Mouse (Mus musculus) monocyte, adult 5-6 weeks (primary cell): ENCODE results near the gene Chd8. TPM values are rescaled to one million over a fixed set of nuclear protein-coding genes. Genes with fewer than 3 reads are reported as not detected.
"Not testable (repeated sequence)": the region's sequence is repeated elsewhere in the genome, so short reads cannot be mapped to it uniquely, and the experiment has no call there.

Source experiments
- ATAC-seq: fragments of 153-309, 156-312 bp; replicated peaks from 2 replicates; pipeline ENCODE4 v1.8.0; 2017; ENCODE audit warnings: mild to moderate bottlenecking; ENCODE audit not compliant: low TSS enrichment, insufficient number of reproducible peaks, severe bottlenecking, poor library complexity, low FRiP score
- total RNA-seq: library from RNA; stranded (forward); fragments of 200-1000, 200-491, 200-594 nt; gene quantifications from 3 replicates; pipeline ENCODE4 v1.2.3, GENCODE M21; 2017

Chd8 gene
- 105 to 153 TPM (median 127 TPM) in 3 replicates for total RNA-seq

GRCm38 (mm10) chr14:52257484-52258213 lies at the start of gene Chd8:
Gene Chd8 (minus strand): TSS chr14:52257780.
- ATAC-seq = peak; percentile 100

- no peak for ATAC-seq
Measured at GRCm38 (mm10) chr14:52306100-52306499, 48.5 kb upstream of the Chd8 start.

DNA sequence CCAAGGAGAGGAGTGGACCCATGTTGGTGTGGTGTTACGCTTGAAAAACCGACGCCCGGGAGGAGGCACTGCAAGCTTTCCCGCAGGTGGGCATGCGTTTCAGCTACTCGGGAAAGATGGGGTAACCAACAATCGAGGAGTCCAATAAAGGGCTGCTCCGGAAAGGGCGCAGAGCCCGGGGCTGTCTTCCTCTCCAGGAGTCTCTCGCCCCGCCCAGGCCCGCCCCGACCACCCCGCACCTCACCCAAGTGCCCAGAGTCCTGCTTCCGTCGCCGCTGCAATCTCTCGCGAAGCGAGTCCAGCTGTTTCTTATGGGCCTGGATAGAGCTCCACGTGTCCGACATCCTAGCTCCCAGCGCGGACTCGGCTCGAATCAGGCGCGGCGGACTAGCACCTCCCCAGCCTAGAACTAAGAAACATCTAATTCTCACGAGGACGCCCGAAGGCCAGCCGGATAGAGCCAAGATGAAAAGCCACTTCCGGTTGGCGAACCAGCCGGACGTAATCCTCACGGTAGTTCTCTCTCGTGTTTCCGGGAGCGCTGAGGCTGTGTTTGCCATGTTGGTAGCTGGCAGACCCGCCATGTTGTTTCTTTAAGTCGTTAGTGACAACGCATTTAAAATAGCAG lies 47.2 kb upstream of the Chd8 start, which contains the start of gene Mettl3:
Gene Mettl3 (minus strand): TSS at position 485 of the 628 bp plus-strand sequence.
- peak; percentile 98 for ATAC-seq

GRCm38 (mm10) chr14:52303517-52303916 lies 45.9 kb upstream of the Chd8 start:
- ATAC-seq = not testable (repeated sequence)

GRCm38 (mm10) chr14:52295558-52296264 lies 38.1 kb upstream of the Chd8 start:
- ATAC-seq = 0 out of 2 replicates have a peak, but pooled peaks have one; percentile 58

DNA sequence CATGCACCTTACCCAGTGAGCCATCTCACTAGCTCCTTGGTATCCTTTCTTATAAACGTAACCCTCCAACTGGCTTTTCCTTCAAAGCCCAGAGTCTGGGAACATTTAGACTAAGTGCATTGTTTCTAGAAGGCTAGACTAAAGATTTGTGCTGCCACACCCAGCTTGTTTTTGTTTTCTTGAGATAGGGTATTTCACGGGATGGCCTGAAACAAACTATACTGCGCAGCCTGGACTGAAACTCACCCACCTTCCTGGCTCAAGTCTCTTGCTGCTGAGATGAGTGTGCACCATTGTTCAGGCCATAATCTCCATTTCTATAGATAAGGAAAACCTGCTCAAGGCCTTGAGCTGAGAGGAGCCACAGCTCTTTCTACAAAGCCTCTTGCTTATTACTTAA lies 26.6 kb upstream of the Chd8 start:
- ATAC-seq = no peak

GRCm38 (mm10) chr14:52283629-52284028 lies 26.0 kb upstream of the Chd8 start:
- ATAC-seq = no peak

DNA sequence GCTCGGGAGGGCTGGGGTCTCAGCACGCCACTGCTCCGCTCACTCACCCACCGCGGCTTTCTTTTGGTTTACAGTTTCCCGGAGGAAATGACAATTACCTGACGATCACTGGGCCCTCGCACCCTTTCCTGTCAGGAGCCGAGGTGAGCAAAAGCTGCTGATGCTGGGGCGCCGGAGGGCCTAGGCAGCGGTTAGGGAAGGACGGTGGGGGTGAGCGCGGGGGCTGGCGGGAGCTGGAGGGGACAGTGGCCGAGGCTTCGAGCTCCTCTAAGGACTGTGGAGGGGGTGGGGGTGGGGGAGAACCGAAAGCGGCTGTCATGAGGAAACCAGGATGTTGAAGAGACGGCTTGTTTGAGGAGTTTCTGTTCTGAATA lies 22.2 kb upstream of the Chd8 start:
- no peak for ATAC-seq

GRCm38 (mm10) chr14:52278932-52279746 lies 21.6 kb upstream of the Chd8 start, which contains the start of the genes Tox4 and Rab2b:
Gene Tox4 (plus strand): TSS chr14:52279146.
Gene Rab2b (minus strand): TSS chr14:52279545.
- ATAC-seq = peak; percentile 99

GRCm38 (mm10) chr14:52277210-52277609 lies 19.6 kb upstream of the Chd8 start:
- ATAC-seq = no peak

DNA sequence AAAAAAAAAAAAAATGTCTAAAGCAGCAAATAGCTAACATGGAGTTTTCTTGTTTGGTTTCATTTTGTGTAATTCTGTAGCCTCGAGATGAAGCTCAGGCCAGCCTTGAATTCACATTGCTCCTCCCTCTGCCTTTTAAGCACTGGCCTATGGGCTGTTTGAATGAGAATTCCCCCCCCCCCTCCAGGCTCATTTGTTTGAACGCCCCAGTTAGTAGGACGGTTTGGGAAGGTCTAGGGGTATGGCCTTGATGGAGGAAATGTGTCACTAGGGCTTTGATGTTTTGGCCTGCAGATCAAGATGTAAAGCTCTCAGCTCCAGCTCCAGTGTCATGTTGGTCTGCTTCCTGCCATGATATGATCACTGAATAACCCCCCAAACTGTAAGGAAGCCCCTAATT lies 15.2 kb upstream of the Chd8 start:
- no peak for ATAC-seq

DNA sequence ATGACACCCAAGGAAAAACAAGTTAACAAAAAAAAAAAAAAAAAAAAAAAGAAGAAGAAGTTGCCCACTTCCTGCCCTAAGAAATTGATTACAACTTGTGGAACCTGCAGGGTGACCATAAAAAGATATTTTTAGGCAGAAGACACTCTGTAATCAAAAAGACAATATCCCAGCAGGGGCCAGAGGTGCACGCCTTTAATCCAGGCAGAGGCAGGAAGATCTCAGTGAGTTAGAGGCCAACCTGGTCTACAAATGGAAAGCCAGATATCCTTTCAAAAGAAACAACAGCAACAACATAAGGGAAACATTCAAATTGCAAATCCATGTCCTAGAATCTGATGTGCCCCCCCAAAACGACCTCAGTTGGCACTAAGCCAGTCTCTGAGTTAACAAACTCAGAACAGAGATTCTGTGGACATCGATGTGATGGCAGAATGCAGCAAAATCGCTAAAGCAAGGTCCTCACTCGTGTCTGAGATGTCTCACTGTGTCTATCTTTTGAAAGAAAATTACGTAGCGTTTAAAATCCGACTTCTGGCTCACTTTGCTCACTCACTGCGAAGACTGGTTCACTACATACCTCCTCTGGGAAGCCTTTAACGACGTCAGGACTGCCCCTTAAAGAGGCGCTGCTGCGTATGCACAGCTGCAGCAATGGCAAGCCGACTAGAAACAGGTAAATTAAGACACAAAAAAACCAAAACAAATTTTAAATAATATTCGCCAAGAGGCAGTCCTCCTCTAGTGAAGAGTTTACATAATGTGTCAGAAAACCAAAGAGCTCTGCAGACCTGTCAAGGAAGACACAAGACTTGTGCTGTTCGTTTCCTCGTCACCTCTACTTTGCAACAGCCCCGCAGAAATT lies 1.0 kb downstream of the Chd8 start:
- no peak for ATAC-seq

- no peak for ATAC-seq
Measured at GRCm38 (mm10) chr14:52246129-52246528, 11.5 kb downstream of the Chd8 start.

- ATAC-seq = no peak
Measured at GRCm38 (mm10) chr14:52244690-52245042, 12.9 kb downstream of the Chd8 start.

- peak; percentile 100 for ATAC-seq
Measured at GRCm38 (mm10) chr14:52244041-52244689, 13.4 kb downstream of the Chd8 start.

DNA sequence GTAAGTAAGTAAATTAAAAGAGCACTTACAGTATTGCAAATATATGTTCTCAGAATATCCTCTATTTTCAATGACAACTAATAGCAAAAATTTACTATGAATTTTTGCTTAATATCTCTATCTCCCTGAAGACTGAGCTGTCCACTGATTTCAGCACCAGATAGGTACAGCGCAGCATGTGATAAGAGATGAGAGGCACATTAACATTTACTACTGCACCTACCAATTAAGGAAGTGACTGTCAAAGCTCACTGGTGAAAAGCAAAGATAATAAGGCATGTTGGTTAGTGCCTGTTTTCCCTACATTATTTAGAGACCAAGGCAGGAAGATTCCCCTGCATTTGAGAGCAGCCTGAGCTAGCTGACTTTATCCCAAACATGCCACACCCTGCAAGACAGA lies 21.4 kb downstream of the Chd8 start:
- ATAC-seq = no peak

GRCm38 (mm10) chr14:52235165-52235564 lies 22.4 kb downstream of the Chd8 start:
- no peak for ATAC-seq
